Mouse (Mus musculus): ENCODE measurements around the gene Usp34. TPM values are rescaled to one million over a fixed set of nuclear protein-coding genes. Genes with fewer than 3 reads are reported as not detected.
"Not testable (repeated sequence)": the region's sequence is repeated elsewhere in the genome, so short reads cannot be mapped to it uniquely, and the experiment has no call there.

The Usp34 gene
- polyA plus RNA-seq, 1 experiment from 2014 or later = 12.1 TPM

GRCm38 (mm10) chr11:23428301-23428700 lies 121.6 kb downstream of the Usp34 start:
- H3K9me3 ChIP-seq (replicated peaks) = no peaks in the 10 kb centered on the region
- ATAC-seq (replicated peaks; ENCODE audit: insufficient number of reproducible peaks, insufficient read depth, low FRiP score, low read depth) = peak; percentile 73
- H3K4me1 ChIP-seq (replicated peaks) = peaks cover 3% of the 10 kb centered on the region; the same call in 1 of the 2 replicates
- no peak overlapping the region for H3K27ac ChIP-seq
- peaks cover 57% of the 10 kb centered on the region for H3K36me3 ChIP-seq
- no peaks in the 10 kb centered on the region for H3K27me3 ChIP-seq
- WGBS = 52% methylated on average over 6 of the region's 6 CpGs
- no peak overlapping the region for H3K4me3 ChIP-seq
- H3K9ac ChIP-seq = no peak overlapping the region
- no peak overlapping the region for H3K4me2 ChIP-seq

- Histone ChIP-seq H3K9me3 (replicated peaks) (no peaks in the 10 kb centered on the region), H3K27me3 (no peaks in the 10 kb centered on the region), H3K36me3 (peaks cover 67% of the 10 kb centered on the region), H3K4me1 (replicated peaks) (peaks cover 3% of the 10 kb centered on the region; the same call in 1 of the 2 replicates), H3K9ac (no peak overlapping the region), H3K4me3 (no peak overlapping the region), H3K4me2 (no peak overlapping the region), H3K27ac (no peak overlapping the region)
- ATAC-seq (replicated peaks; ENCODE audit: insufficient number of reproducible peaks, insufficient read depth, low FRiP score, low read depth) = no peak
- WGBS = 93% methylated on average over 2 of the region's 2 CpGs
Observed at GRCm38 (mm10) chr11:23430013-23430412, 123.3 kb downstream of the Usp34 start.

- no peaks in the 10 kb centered on the region for H3K27me3 ChIP-seq
- H3K4me3 ChIP-seq = no peak overlapping the region
- no peaks in the 10 kb centered on the region for H3K4me1 ChIP-seq (replicated peaks)
- no peak overlapping the region for H3K27ac ChIP-seq
- no peaks in the 10 kb centered on the region for H3K9me3 ChIP-seq (replicated peaks)
- no peak overlapping the region for H3K9ac ChIP-seq
- H3K36me3 ChIP-seq = peaks cover 70% of the 10 kb centered on the region
- H3K4me2 ChIP-seq = no peak overlapping the region
- WGBS = 84% methylated on average over 2 of the region's 2 CpGs
- ATAC-seq (replicated peaks; ENCODE audit: insufficient number of reproducible peaks, insufficient read depth, low FRiP score, low read depth) = no peak
Observed at GRCm38 (mm10) chr11:23436076-23436475, 129.4 kb downstream of the Usp34 start.

GRCm38 (mm10) chr11:23465862-23466261 lies 159.2 kb downstream of the Usp34 start:
- H3K36me3 ChIP-seq = peaks cover 47% of the 10 kb centered on the region
- H3K27ac ChIP-seq; H3K4me2 ChIP-seq; H3K9me3 ChIP-seq (replicated peaks); ATAC-seq (replicated peaks; ENCODE audit: insufficient number of reproducible peaks, insufficient read depth, low FRiP score, low read depth); H3K27me3 ChIP-seq; H3K4me1 ChIP-seq (replicated peaks); H3K4me3 ChIP-seq; H3K9ac ChIP-seq: not testable (repeated sequence)
- 94% methylated on average over 2 of the region's 2 CpGs for WGBS

- Histone ChIP-seq H3K27ac (no peak overlapping the region), H3K36me3 (peaks cover 89% of the 10 kb centered on the region), H3K9ac (no peak overlapping the region), H3K4me1 (replicated peaks) (peaks cover 3% of the 10 kb centered on the region; the same call in 1 of the 2 replicates), H3K4me2 (no peak overlapping the region), H3K9me3 (replicated peaks) (no peaks in the 10 kb centered on the region), H3K4me3 (no peak overlapping the region), H3K27me3 (no peaks in the 10 kb centered on the region)
- no peak for ATAC-seq (replicated peaks; ENCODE audit: insufficient number of reproducible peaks, insufficient read depth, low FRiP score, low read depth)
- WGBS = 70% methylated on average over 1 of the region's 1 CpGs
Observed at GRCm38 (mm10) chr11:23489955-23490354, 183.3 kb downstream of the Usp34 start.

GRCm38 (mm10) chr11:23492048-23492790 lies 185.5 kb downstream of the Usp34 start:
- Histone ChIP-seq H3K36me3 (peaks cover 74% of the 10 kb centered on the region), H3K4me3 (no peak overlapping the region), H3K27me3 (no peaks in the 10 kb centered on the region), H3K27ac (no peak overlapping the region), H3K9ac (no peak overlapping the region), H3K9me3 (replicated peaks) (no peaks in the 10 kb centered on the region), H3K4me2 (no peak overlapping the region), H3K4me1 (replicated peaks) (peaks cover 18% of the 10 kb centered on the region)
- WGBS = 83% methylated on average over 4 of the region's 4 CpGs
- no peak for ATAC-seq (replicated peaks; ENCODE audit: insufficient number of reproducible peaks, insufficient read depth, low FRiP score, low read depth)

- Histone ChIP-seq H3K4me1 (replicated peaks) (peaks cover 21% of the 10 kb centered on the region), H3K9ac (no peak overlapping the region), H3K4me2 (no peak overlapping the region), H3K27me3 (no peaks in the 10 kb centered on the region), H3K4me3 (no peak overlapping the region), H3K27ac (no peak overlapping the region), H3K9me3 (replicated peaks) (no peaks in the 10 kb centered on the region), H3K36me3 (peaks cover 44% of the 10 kb centered on the region)
- 94% methylated on average over 6 of the region's 6 CpGs for WGBS
- ATAC-seq (replicated peaks; ENCODE audit: insufficient number of reproducible peaks, insufficient read depth, low FRiP score, low read depth) = no peak
Observed at GRCm38 (mm10) chr11:23495231-23495630, 188.5 kb downstream of the Usp34 start.

GRCm38 (mm10) chr11:23496661-23497060 lies 190.0 kb downstream of the Usp34 start:
- H3K9me3 ChIP-seq (replicated peaks) = no peaks in the 10 kb centered on the region
- 56% methylated on average over 6 of the region's 6 CpGs for WGBS
- H3K9ac ChIP-seq = peak overlapping the region; percentile 95
- H3K4me1 ChIP-seq (replicated peaks) = peaks cover 21% of the 10 kb centered on the region
- ATAC-seq (replicated peaks; ENCODE audit: insufficient number of reproducible peaks, insufficient read depth, low FRiP score, low read depth) = no peak
- peaks cover 30% of the 10 kb centered on the region for H3K36me3 ChIP-seq
- peak overlapping the region; percentile 95 for H3K4me3 ChIP-seq
- peak overlapping the region; percentile 75 for H3K4me2 ChIP-seq
- H3K27ac ChIP-seq = peak overlapping the region; percentile 98
- H3K27me3 ChIP-seq = no peaks in the 10 kb centered on the region

GRCm38 (mm10) chr11:23497335-23497717 lies 190.6 kb downstream of the Usp34 start:
- Histone ChIP-seq H3K4me2 (peak overlapping the region; percentile 75), H3K4me3 (peak overlapping the region; percentile 95), H3K9ac (peak overlapping the region; percentile 95), H3K9me3 (replicated peaks) (no peaks in the 10 kb centered on the region), H3K4me1 (replicated peaks) (peaks cover 21% of the 10 kb centered on the region), H3K27ac (peak overlapping the region; percentile 98), H3K36me3 (peaks cover 24% of the 10 kb centered on the region), H3K27me3 (no peaks in the 10 kb centered on the region)
- peak; percentile 78 for ATAC-seq (replicated peaks; ENCODE audit: insufficient number of reproducible peaks, insufficient read depth, low FRiP score, low read depth)
- WGBS = under 1% methylated on average over 22 of the region's 22 CpGs

GRCm38 (mm10) chr11:23497718-23498509 lies 191.2 kb downstream of the Usp34 start, which contains the start of gene Ahsa2:
TSS of gene Ahsa2 (minus strand) at chr11:23498030.
- no peaks in the 10 kb centered on the region for H3K9me3 ChIP-seq (replicated peaks)
- peaks cover 21% of the 10 kb centered on the region for H3K4me1 ChIP-seq (replicated peaks)
- peak within 1 kb of the TSS; percentile 95 for H3K9ac ChIP-seq
- peaks cover 19% of the 10 kb centered on the region for H3K36me3 ChIP-seq
- WGBS = under 1% methylated on average over 61 of the region's 66 CpGs
- H3K4me2 ChIP-seq = peak within 1 kb of the TSS; percentile 75
- H3K27me3 ChIP-seq = no peaks in the 10 kb centered on the region
- peak within 1 kb of the TSS; percentile 95 for H3K4me3 ChIP-seq
- H3K27ac ChIP-seq = peak within 1 kb of the TSS; percentile 98
- peak; percentile 96 for ATAC-seq (replicated peaks; ENCODE audit: insufficient number of reproducible peaks, insufficient read depth, low FRiP score, low read depth)

- Histone ChIP-seq H3K36me3 (peaks cover 12% of the 10 kb centered on the region), H3K4me3 (peak overlapping the region; percentile 95), H3K9me3 (replicated peaks) (no peaks in the 10 kb centered on the region), H3K9ac (peak overlapping the region; percentile 52; the same call in 1 of the 2 replicates), H3K27me3 (no peaks in the 10 kb centered on the region), H3K27ac (peak overlapping the region; percentile 59), H3K4me2 (peak overlapping the region; percentile 75), H3K4me1 (replicated peaks) (peaks cover 21% of the 10 kb centered on the region)
- WGBS = 45% methylated on average over 5 of the region's 5 CpGs
- ATAC-seq (replicated peaks; ENCODE audit: insufficient number of reproducible peaks, insufficient read depth, low FRiP score, low read depth) = no peak
Observed at GRCm38 (mm10) chr11:23498609-23499008, 191.9 kb downstream of the Usp34 start.
